Mouse (Mus musculus): ENCODE measurements around the gene Fubp3. TPM values are rescaled to one million over a fixed set of nuclear protein-coding genes. Genes with fewer than 3 reads are reported as not detected.

The Fubp3 gene
- polyA plus RNA-seq, 1 experiment from 2014 or later, result 57.2 TPM

- WGBS, result under 1% methylated on average over 12 of the region's 12 CpGs
- peak overlapping the region; percentile 45 for H3K4me2 ChIP-seq (ENCODE audit: low read length)
- peak overlapping the region; percentile 32 for H3K4me3 ChIP-seq (replicated peaks; ENCODE audit: low read length)
- H3K27me3 ChIP-seq (replicated peaks; ENCODE audit: control insufficient read depth, insufficient read depth, low read length), result peaks cover 82% of the 10 kb centered on the region
- no peak for ATAC-seq
- H3K27ac ChIP-seq (ENCODE audit: low read length), result no peak overlapping the region
- no peak overlapping the region for H3K9ac ChIP-seq (replicated peaks; ENCODE audit: low read depth, low read length)
- peaks cover 47% of the 10 kb centered on the region for H3K4me1 ChIP-seq (replicated peaks; ENCODE audit: control insufficient read depth, insufficient read depth, low read length)
- no peaks in the 10 kb centered on the region for H3K9me3 ChIP-seq (ENCODE audit: control insufficient read depth, low read length)
- no peaks in the 10 kb centered on the region for H3K36me3 ChIP-seq (ENCODE audit: control insufficient read depth, insufficient read depth)
Observed at GRCm38 (mm10) chr2:31637311-31637710, 64.9 kb downstream of the Fubp3 start.

GRCm38 (mm10) chr2:31637807-31638206 lies 65.4 kb downstream of the Fubp3 start:
- Histone ChIP-seq H3K9me3 (ENCODE audit: control insufficient read depth, low read length) (no peaks in the 10 kb centered on the region), H3K27me3 (replicated peaks; ENCODE audit: control insufficient read depth, insufficient read depth, low read length) (peaks cover 82% of the 10 kb centered on the region), H3K36me3 (ENCODE audit: control insufficient read depth, insufficient read depth) (no peaks in the 10 kb centered on the region), H3K27ac (ENCODE audit: low read length) (no peak overlapping the region), H3K9ac (replicated peaks; ENCODE audit: low read depth, low read length) (no peak overlapping the region), H3K4me1 (replicated peaks; ENCODE audit: control insufficient read depth, insufficient read depth, low read length) (peaks cover 47% of the 10 kb centered on the region), H3K4me2 (ENCODE audit: low read length) (0 out of 2 replicates have a peak overlapping the region, but pooled peaks have one; percentile 6), H3K4me3 (replicated peaks; ENCODE audit: low read length) (peak overlapping the region; percentile 13; the same call in 1 of the 2 replicates)
- no peak for ATAC-seq
- under 1% methylated on average over 22 of the region's 22 CpGs for WGBS

GRCm38 (mm10) chr2:31638581-31639465 lies 66.4 kb downstream of the Fubp3 start:
- ATAC-seq, result no peak
- Histone ChIP-seq H3K4me2 (ENCODE audit: low read length) (0 out of 2 replicates have a peak overlapping the region, but pooled peaks have one; percentile 13), H3K36me3 (ENCODE audit: control insufficient read depth, insufficient read depth) (no peaks in the 10 kb centered on the region), H3K9ac (replicated peaks; ENCODE audit: low read depth, low read length) (no peak overlapping the region), H3K4me1 (replicated peaks; ENCODE audit: control insufficient read depth, insufficient read depth, low read length) (peaks cover 47% of the 10 kb centered on the region), H3K27ac (ENCODE audit: low read length) (no peak overlapping the region), H3K27me3 (replicated peaks; ENCODE audit: control insufficient read depth, insufficient read depth, low read length) (peaks cover 82% of the 10 kb centered on the region), H3K9me3 (ENCODE audit: control insufficient read depth, low read length) (no peaks in the 10 kb centered on the region), H3K4me3 (replicated peaks; ENCODE audit: low read length) (0 out of 2 replicates have a peak overlapping the region, but pooled peaks have one; percentile 3)
- WGBS, result 2% methylated on average over 32 of the region's 34 CpGs

- 0% methylated on average over 12 of the region's 13 CpGs for WGBS
- Histone ChIP-seq H3K9me3 (ENCODE audit: control insufficient read depth, low read length) (no peaks in the 10 kb centered on the region), H3K4me1 (replicated peaks; ENCODE audit: control insufficient read depth, insufficient read depth, low read length) (peaks cover 47% of the 10 kb centered on the region), H3K27me3 (replicated peaks; ENCODE audit: control insufficient read depth, insufficient read depth, low read length) (peaks cover 82% of the 10 kb centered on the region), H3K4me3 (replicated peaks; ENCODE audit: low read length) (no peak overlapping the region; the same call in 1 of the 2 replicates), H3K36me3 (ENCODE audit: control insufficient read depth, insufficient read depth) (no peaks in the 10 kb centered on the region), H3K27ac (ENCODE audit: low read length) (no peak overlapping the region), H3K9ac (replicated peaks; ENCODE audit: low read depth, low read length) (no peak overlapping the region), H3K4me2 (ENCODE audit: low read length) (0 out of 2 replicates have a peak overlapping the region, but pooled peaks have one; percentile 13)
- no peak for ATAC-seq
Observed at GRCm38 (mm10) chr2:31639466-31639760, 67.0 kb downstream of the Fubp3 start.

GRCm38 (mm10) chr2:31639901-31640608 lies 67.6 kb downstream of the Fubp3 start, which contains the start of gene Prdm12:
Gene Prdm12, plus strand, starts transcription at chr2:31640037.
- H3K4me2 ChIP-seq (ENCODE audit: low read length), result peak within 1 kb of the TSS; percentile 20
- no peak within 1 kb of the TSS for H3K27ac ChIP-seq (ENCODE audit: low read length)
- H3K9me3 ChIP-seq (ENCODE audit: control insufficient read depth, low read length), result no peaks in the 10 kb centered on the region
- H3K4me1 ChIP-seq (replicated peaks; ENCODE audit: control insufficient read depth, insufficient read depth, low read length), result peaks cover 47% of the 10 kb centered on the region
- no peak for ATAC-seq
- WGBS, result 2% methylated on average over 41 of the region's 41 CpGs
- H3K4me3 ChIP-seq (replicated peaks; ENCODE audit: low read length), result peak within 1 kb of the TSS; percentile 15
- H3K27me3 ChIP-seq (replicated peaks; ENCODE audit: control insufficient read depth, insufficient read depth, low read length), result peaks cover 80% of the 10 kb centered on the region
- no peaks in the 10 kb centered on the region for H3K36me3 ChIP-seq (ENCODE audit: control insufficient read depth, insufficient read depth)
- H3K9ac ChIP-seq (replicated peaks; ENCODE audit: low read depth, low read length), result no peak within 1 kb of the TSS

- WGBS, result under 1% methylated on average over 48 of the region's 48 CpGs
- Histone ChIP-seq H3K36me3 (ENCODE audit: control insufficient read depth, insufficient read depth) (no peaks in the 10 kb centered on the region), H3K27ac (ENCODE audit: low read length) (no peak overlapping the region), H3K4me2 (ENCODE audit: low read length) (peak overlapping the region; percentile 20), H3K4me3 (replicated peaks; ENCODE audit: low read length) (peak overlapping the region; percentile 15), H3K4me1 (replicated peaks; ENCODE audit: control insufficient read depth, insufficient read depth, low read length) (peaks cover 40% of the 10 kb centered on the region), H3K9ac (replicated peaks; ENCODE audit: low read depth, low read length) (no peak overlapping the region), H3K9me3 (ENCODE audit: control insufficient read depth, low read length) (no peaks in the 10 kb centered on the region), H3K27me3 (replicated peaks; ENCODE audit: control insufficient read depth, insufficient read depth, low read length) (peaks cover 77% of the 10 kb centered on the region)
- ATAC-seq, result 0 out of 2 replicates have a peak, but pooled peaks have one; percentile 15
Observed at GRCm38 (mm10) chr2:31640609-31641507, 68.4 kb downstream of the Fubp3 start.

- Histone ChIP-seq H3K4me2 (ENCODE audit: low read length) (no peak overlapping the region; the same call in 1 of the 2 replicates), H3K9ac (replicated peaks; ENCODE audit: low read depth, low read length) (no peak overlapping the region), H3K9me3 (ENCODE audit: control insufficient read depth, low read length) (no peaks in the 10 kb centered on the region), H3K36me3 (ENCODE audit: control insufficient read depth, insufficient read depth) (no peaks in the 10 kb centered on the region), H3K27me3 (replicated peaks; ENCODE audit: control insufficient read depth, insufficient read depth, low read length) (peaks cover 75% of the 10 kb centered on the region), H3K4me1 (replicated peaks; ENCODE audit: control insufficient read depth, insufficient read depth, low read length) (peaks cover 34% of the 10 kb centered on the region), H3K27ac (ENCODE audit: low read length) (no peak overlapping the region), H3K4me3 (replicated peaks; ENCODE audit: low read length) (peak overlapping the region; percentile 15; the same call in 1 of the 2 replicates)
- no peak for ATAC-seq
- WGBS, result 1% methylated on average over 11 of the region's 11 CpGs
Observed at GRCm38 (mm10) chr2:31641508-31641830, 69.0 kb downstream of the Fubp3 start.

GRCm38 (mm10) chr2:31641929-31642328 lies 69.5 kb downstream of the Fubp3 start:
- no peaks in the 10 kb centered on the region for H3K36me3 ChIP-seq (ENCODE audit: control insufficient read depth, insufficient read depth)
- 12% methylated on average over 18 of the region's 18 CpGs for WGBS
- no peak for ATAC-seq
- no peak overlapping the region for H3K4me2 ChIP-seq (ENCODE audit: low read length)
- H3K27ac ChIP-seq (ENCODE audit: low read length), result no peak overlapping the region
- H3K4me3 ChIP-seq (replicated peaks; ENCODE audit: low read length), result 0 out of 2 replicates have a peak overlapping the region, but pooled peaks have one; percentile 12
- peaks cover 29% of the 10 kb centered on the region for H3K4me1 ChIP-seq (replicated peaks; ENCODE audit: control insufficient read depth, insufficient read depth, low read length)
- H3K9ac ChIP-seq (replicated peaks; ENCODE audit: low read depth, low read length), result no peak overlapping the region
- H3K27me3 ChIP-seq (replicated peaks; ENCODE audit: control insufficient read depth, insufficient read depth, low read length), result peaks cover 71% of the 10 kb centered on the region
- no peaks in the 10 kb centered on the region for H3K9me3 ChIP-seq (ENCODE audit: control insufficient read depth, low read length)
